Mouse (Mus musculus) myocyte (in vitro differentiated cells): Measurements from ENCODE around the gene Vmn1r91. TPM values are rescaled to one million over a fixed set of nuclear protein-coding genes. Genes with fewer than 3 reads are reported as not detected.
"Not testable (repeated sequence)": the region's sequence is repeated elsewhere in the genome, so short reads cannot be mapped to it uniquely, and the experiment has no call there.

ENCODE experiments used
- H3K27me3 ChIP-seq: one replicate; pipeline ENCODE4 v1.6.1; 2011; ENCODE audit not compliant: control insufficient read depth, insufficient read depth, insufficient read length
- H3K36me3 ChIP-seq: one replicate; pipeline ENCODE4 v1.6.1; 2011; ENCODE audit not compliant: control insufficient read depth, insufficient read depth
- H3K4me2 ChIP-seq: one replicate; pipeline ENCODE4 v1.6.1; 2011; ENCODE audit warnings: low read depth, control low read depth
- H3K4me3 ChIP-seq: one replicate; pipeline ENCODE4 v1.5.1; 2011; ENCODE audit warnings: mild to moderate bottlenecking, control low read depth, moderate library complexity
- H3K79me2 ChIP-seq: one replicate; pipeline ENCODE4 v1.6.1; 2011; ENCODE audit not compliant: control insufficient read depth, insufficient read depth
- H3ac ChIP-seq: one replicate; pipeline ENCODE4 v1.6.1; 2011; ENCODE audit not compliant: control insufficient read depth, insufficient read length
- polyA plus RNA-seq: library from polyadenylated mRNA; unstranded; fragments of >200 nt; fragmentation: generic; extraction: Trizol; gene quantifications from one replicate; pipeline ENCODE4 v1.2.1, GENCODE M21; 2012; ENCODE audit warnings: missing spikeins

Gene Vmn1r91
- polyA plus RNA-seq = not detected

GRCm38 (mm10) chr7:20099380-20099779 is at the start of gene Vmn1r91:
Gene Vmn1r91, plus strand, starts transcription at chr7:20099680.
- not testable (repeated sequence) for H3ac ChIP-seq, H3K4me3 ChIP-seq, H3K4me2 ChIP-seq, H3K79me2 ChIP-seq, H3K27me3 ChIP-seq, H3K36me3 ChIP-seq

DNA sequence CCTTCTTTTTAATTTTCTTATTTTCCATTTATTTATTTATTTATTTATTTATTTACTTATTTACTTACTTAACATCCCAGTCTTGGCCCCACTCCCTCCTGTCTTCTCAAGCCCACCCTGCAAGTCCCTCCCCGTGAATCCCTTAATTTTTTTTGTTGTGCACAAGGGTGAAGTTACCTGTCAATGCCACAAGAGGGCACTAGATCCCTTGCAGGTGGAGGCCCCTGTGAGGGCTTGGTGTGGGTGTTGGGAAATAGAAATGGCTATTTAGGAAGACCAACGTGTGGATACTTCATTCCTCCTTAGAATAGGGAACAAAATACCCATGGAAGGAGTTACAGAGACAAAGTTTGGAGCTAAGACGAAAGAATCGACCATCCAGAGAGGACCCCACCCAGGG is 35.4 kb upstream of the Vmn1r91 start:
- H3K4me2 ChIP-seq, H3K36me3 ChIP-seq, H3ac ChIP-seq, H3K4me3 ChIP-seq, H3K27me3 ChIP-seq, H3K79me2 ChIP-seq: not testable (repeated sequence)

DNA sequence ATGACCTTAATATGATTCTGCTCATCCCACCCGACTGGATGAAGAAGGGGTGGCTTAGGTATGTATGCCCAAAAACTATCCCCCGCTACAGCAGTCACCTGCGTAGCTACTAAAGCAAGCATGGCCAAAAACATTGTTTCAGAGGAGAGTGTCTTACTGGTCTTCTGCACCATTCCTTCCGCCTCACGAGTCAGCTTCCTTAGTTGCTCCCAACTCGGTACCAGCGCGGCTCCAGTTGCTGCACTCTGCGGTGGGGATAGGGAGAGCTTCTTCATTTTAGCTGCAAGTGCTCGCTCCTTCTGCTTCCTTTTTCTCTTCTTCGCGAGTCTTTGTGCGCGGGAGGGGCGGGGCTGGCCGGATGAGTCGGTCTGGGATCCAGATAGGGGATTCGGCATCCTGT is 21.4 kb upstream of the Vmn1r91 start:
- H3K4me3 ChIP-seq, H3K27me3 ChIP-seq, H3K36me3 ChIP-seq, H3ac ChIP-seq, H3K79me2 ChIP-seq, H3K4me2 ChIP-seq: not testable (repeated sequence)

GRCm38 (mm10) chr7:20122479-20122878 is 23.0 kb downstream of the Vmn1r91 start, which contains the start of gene Gm16442:
Gene Gm16442, minus strand, starts transcription at chr7:20122579.
- not testable (repeated sequence) for H3K27me3 ChIP-seq, H3K4me3 ChIP-seq

GRCm38 (mm10) chr7:20138988-20139387 is 39.5 kb downstream of the Vmn1r91 start, which contains the start of gene Vmn1r93:
Gene Vmn1r93, minus strand, starts transcription at chr7:20139088.
- H3K27me3 ChIP-seq, H3K4me2 ChIP-seq, H3ac ChIP-seq, H3K4me3 ChIP-seq, H3K36me3 ChIP-seq, H3K79me2 ChIP-seq: not testable (repeated sequence)

More at GRCm38 (mm10) chr7:20122479-20122878, 23.0 kb downstream of the Vmn1r91 start, which contains the start of gene Gm16442:
- H3K4me2 ChIP-seq, H3ac ChIP-seq, H3K79me2 ChIP-seq, H3K36me3 ChIP-seq: not testable (repeated sequence)

Other genes with a start within 250 kb of the Vmn1r91 start
- 0.05 TPM for gene Gm19345, start 247.7 kb upstream of the Vmn1r91 start, polyA plus RNA-seq
- 0.02 TPM for gene Ceacam16, start 238.4 kb upstream of the Vmn1r91 start, polyA plus RNA-seq
- gene Ceacam19, start 211.7 kb upstream of the Vmn1r91 start, polyA plus RNA-seq = 0.01 TPM
- gene Pvr, start 178.5 kb upstream of the Vmn1r91 start, polyA plus RNA-seq = 39.7 TPM
- 0.11 TPM for gene Igsf23, start 148.9 kb upstream of the Vmn1r91 start, polyA plus RNA-seq
- not detected for gene Ceacam20, start 134.3 kb upstream of the Vmn1r91 start, polyA plus RNA-seq
- not detected for gene Nlrp9b, start 108.2 kb upstream of the Vmn1r91 start, polyA plus RNA-seq
- gene Gm16442, start 22.9 kb downstream of the Vmn1r91 start, polyA plus RNA-seq = not detected
- gene Vmn1r93, start 39.4 kb downstream of the Vmn1r91 start, polyA plus RNA-seq = not detected
- gene Vmn1r94, start 68.7 kb downstream of the Vmn1r91 start, polyA plus RNA-seq = not detected
- not detected for gene Vmn1r95, start 94.0 kb downstream of the Vmn1r91 start, polyA plus RNA-seq
- gene Gm6164, start 105.9 kb downstream of the Vmn1r91 start, polyA plus RNA-seq = not detected
- not detected for gene Gm4498, start 134.1 kb downstream of the Vmn1r91 start, polyA plus RNA-seq
- gene Gm5890, start 163.2 kb downstream of the Vmn1r91 start, polyA plus RNA-seq = not detected
- gene Gm4133, start 234.4 kb downstream of the Vmn1r91 start, polyA plus RNA-seq = not detected